Mouse (Mus musculus) stomach, postnatal 0 days (tissue): ENCODE results near the gene Rin1. TPM values are rescaled to one million over a fixed set of nuclear protein-coding genes. Genes with fewer than 3 reads are reported as not detected.

Source experiments
- ATAC-seq: fragments of 200-750 bp; cut with Nextera tagmentation; 2 replicates; pipeline ENCODE4 v1.8.0; 2017; ENCODE audit not compliant: low FRiP score, low TSS enrichment
- DNase-seq: peaks from one replicate; pipeline ENCODE4 v3.0.0-alpha.2; 2016; ENCODE audit warnings: low spot score
- H3K27ac ChIP-seq: fragments of 300-500 bp; sonication (generic); replicated peaks from 2 replicates; pipeline ENCODE4 v1.5.1; 2014; ENCODE audit warnings: mild to moderate bottlenecking, control low read depth
- H3K27me3 ChIP-seq: fragments of 300-500 bp; sonication (generic); 2 replicates; pipeline ENCODE4 v1.6.1; 2014; ENCODE audit warnings: low read length; ENCODE audit not compliant: control insufficient read depth, insufficient read depth
- H3K36me3 ChIP-seq: fragments of 300-500 bp; sonication (generic); 2 replicates; pipeline ENCODE4 v1.6.1; 2014; ENCODE audit warnings: low read length, mixed read lengths; ENCODE audit not compliant: control insufficient read depth, insufficient read depth
- H3K4me1 ChIP-seq: fragments of 300-500 bp; sonication (generic); replicated peaks from 2 replicates; pipeline ENCODE4 v1.6.1; 2014; ENCODE audit warnings: antibody characterized with exemption; ENCODE audit not compliant: control insufficient read depth, insufficient read depth
- H3K4me2 ChIP-seq: fragments of 300-500 bp; sonication (generic); replicated peaks from 2 replicates; pipeline ENCODE4 v1.6.1; 2014; ENCODE audit warnings: low read depth, mild to moderate bottlenecking, control low read depth, moderate library complexity
- H3K4me3 ChIP-seq: fragments of 300-500 bp; sonication (generic); 2 replicates; pipeline ENCODE4 v1.5.1; 2014; ENCODE audit warnings: low read depth, low read length, control low read depth
- H3K9ac ChIP-seq: fragments of 300-500 bp; sonication (generic); 2 replicates; pipeline ENCODE4 v1.6.1; 2014; ENCODE audit warnings: mild to moderate bottlenecking, low read length, control low read depth, mixed read lengths
- H3K9me3 ChIP-seq: fragments of 300-500 bp; sonication (generic); 2 replicates; pipeline ENCODE4 v1.6.1; 2016; ENCODE audit warnings: low read length; ENCODE audit not compliant: control insufficient read depth
- CTCF ChIP-seq: IDR thresholded peaks from 2 replicates; pipeline ENCODE4 v1.5.1; 2016; ENCODE audit warnings: antibody characterized with exemption, low read depth, mild to moderate bottlenecking, moderate library complexity
- EP300 ChIP-seq: optimal IDR thresholded peaks from 2 replicates; pipeline ENCODE3; 2016; ENCODE audit warnings: antibody characterized with exemption
- WGBS: fragments of 180-500 bp; shearing (Covaris S2); extraction: QIAGEN DNeasy Blood & Tissue Kit; methylation state at CpG from one replicate; pipeline ENCODE4 v1.1.7; 2014; 5-methylcytosine and 5-hydroxymethylcytosine counted together
- polyA plus RNA-seq: library from polyadenylated mRNA; unstranded; fragments of >200 nt; fragmentation: Nextera tagmentation; extraction: Ambion mirVana; gene quantifications from 2 replicates; pipeline ENCODE4 v1.2.1, GENCODE M21; 2015

Gene Rin1
- polyA plus RNA-seq, 1 experiment from 2014 or later = 2.6 TPM

DNA sequence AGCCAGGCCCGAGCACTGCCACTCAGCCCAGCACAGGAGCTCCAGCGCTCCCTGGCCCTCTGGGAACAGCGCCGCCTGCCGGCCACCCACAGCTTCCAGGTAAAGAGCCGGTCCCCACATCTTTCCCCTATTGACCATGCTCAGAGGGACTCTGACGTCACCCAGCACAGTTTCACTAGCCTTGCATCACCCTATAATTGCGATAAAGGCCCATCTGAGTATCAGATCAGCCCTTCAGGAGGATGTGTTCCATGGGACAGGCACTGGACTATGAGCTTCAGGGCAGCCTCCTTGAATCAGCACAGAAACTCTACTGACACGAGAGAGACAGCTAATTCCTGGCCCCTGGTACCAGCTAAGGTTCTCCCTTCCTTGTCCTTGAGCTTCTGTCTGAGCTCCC lies 3.6 kb downstream of the Rin1 start:
- 26% methylated on average over 9 of the region's 9 CpGs for WGBS

DNA sequence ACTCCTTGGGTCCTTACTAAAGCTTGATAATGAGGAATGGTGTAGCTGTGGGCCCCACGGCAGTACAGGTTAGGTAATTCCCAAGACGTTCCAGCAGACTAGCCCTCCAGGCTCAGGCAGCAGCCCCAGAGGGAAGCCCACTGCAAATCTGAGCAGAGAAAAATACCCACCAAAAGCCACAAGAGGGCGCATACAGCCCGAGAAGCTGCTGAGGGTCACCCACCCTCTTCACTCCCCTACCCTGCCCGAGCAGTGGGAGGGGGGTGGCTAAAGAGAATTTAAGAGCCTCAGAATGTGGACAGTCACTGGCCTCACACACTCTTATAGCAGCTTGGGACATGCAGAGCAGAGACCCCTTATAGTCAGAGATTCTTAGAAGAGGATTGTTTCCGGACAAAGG lies 6.0 kb downstream of the Rin1 start:
- TF ChIP-seq CTCF = peak; percentile 84
- TF ChIP-seq EP300 = no peak
- no peaks in the 10 kb centered on the region for H3K36me3 ChIP-seq
- H3K4me1 ChIP-seq = peaks cover 10% of the 10 kb centered on the region
- DNase-seq (peak; percentile 46), ATAC-seq (0 out of 2 replicates have a peak, but pooled peaks have one; percentile 22)
- 12% methylated on average over 6 of the region's 6 CpGs for WGBS
- no peaks in the 10 kb centered on the region for H3K9me3 ChIP-seq
- H3K27me3 ChIP-seq = no peaks in the 10 kb centered on the region
- no peak overlapping the region for H3K4me3 ChIP-seq
- H3K9ac ChIP-seq = no peak overlapping the region
- no peak overlapping the region for H3K27ac ChIP-seq
- H3K4me2 ChIP-seq = no peak overlapping the region

More for the DNA sequence above, 3.6 kb downstream of the Rin1 start:
- Histone ChIP-seq H3K27me3 (no peaks in the 10 kb centered on the region), H3K27ac (no peak overlapping the region), H3K4me3 (no peak overlapping the region), H3K4me2 (no peak overlapping the region), H3K9ac (no peak overlapping the region), H3K4me1 (peaks cover 2% of the 10 kb centered on the region), H3K36me3 (no peaks in the 10 kb centered on the region; the same call in 1 of the 2 replicates), H3K9me3 (no peaks in the 10 kb centered on the region)
- DNase-seq (peak; percentile 80), ATAC-seq (peak; percentile 16)
- TF ChIP-seq EP300 (no peak), CTCF (peak; percentile 86)

DNA sequence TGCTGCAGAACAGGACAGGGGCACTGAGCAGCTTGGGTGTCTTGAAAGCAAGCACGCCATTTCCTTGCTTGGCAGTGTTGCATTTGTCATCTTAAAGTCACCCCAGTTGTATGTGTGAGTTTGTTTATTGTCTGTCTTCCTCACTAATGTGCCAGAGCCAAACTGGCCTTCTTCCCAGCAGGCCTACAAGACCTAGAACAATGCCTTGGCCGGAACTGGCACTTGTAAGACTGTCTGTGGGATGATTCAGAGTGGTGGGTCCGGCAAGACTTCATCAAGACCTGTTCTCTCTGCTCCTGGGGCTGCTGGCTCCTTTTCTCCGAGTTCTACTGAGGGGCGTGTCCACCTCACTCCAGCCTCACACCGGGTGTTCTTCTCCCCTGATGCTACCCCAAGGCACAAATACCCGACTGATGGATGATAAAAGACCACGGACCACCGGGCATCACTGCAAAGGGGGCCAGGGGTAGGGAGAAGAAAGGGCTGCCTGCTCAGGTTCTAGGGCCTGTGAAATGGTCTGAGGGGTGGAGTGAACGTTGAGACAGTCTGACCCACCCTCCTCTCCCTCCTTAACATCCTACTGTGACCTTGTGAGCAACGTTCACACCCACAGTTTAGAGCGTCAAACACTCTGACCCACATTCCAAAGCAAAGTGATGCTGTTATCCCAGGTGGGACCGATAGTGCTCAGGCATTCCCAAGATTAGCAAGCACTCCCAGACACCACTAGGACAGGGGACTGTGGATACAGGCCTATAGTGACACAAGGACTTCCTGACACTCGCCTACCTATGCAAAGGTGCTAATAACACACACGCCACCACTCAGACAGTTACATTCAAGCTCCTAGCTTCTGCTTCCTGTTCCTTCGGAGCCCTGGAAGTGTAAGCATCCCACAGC lies 7.8 kb downstream of the Rin1 start:
- no peak overlapping the region; the same call in 1 of the 2 replicates for H3K9ac ChIP-seq
- peak overlapping the region; percentile 85 for H3K27ac ChIP-seq
- 29% methylated on average over 16 of the region's 16 CpGs for WGBS
- no peak overlapping the region for H3K4me2 ChIP-seq
- DNase-seq (no peak), ATAC-seq (0 out of 2 replicates have a peak, but pooled peaks have one; percentile 4)
- TF ChIP-seq EP300 (no peak), CTCF (no peak)
- H3K4me3 ChIP-seq = no peak overlapping the region
- no peaks in the 10 kb centered on the region for H3K27me3 ChIP-seq
- H3K4me1 ChIP-seq = peaks cover 10% of the 10 kb centered on the region
- no peaks in the 10 kb centered on the region for H3K36me3 ChIP-seq
- no peaks in the 10 kb centered on the region for H3K9me3 ChIP-seq

DNA sequence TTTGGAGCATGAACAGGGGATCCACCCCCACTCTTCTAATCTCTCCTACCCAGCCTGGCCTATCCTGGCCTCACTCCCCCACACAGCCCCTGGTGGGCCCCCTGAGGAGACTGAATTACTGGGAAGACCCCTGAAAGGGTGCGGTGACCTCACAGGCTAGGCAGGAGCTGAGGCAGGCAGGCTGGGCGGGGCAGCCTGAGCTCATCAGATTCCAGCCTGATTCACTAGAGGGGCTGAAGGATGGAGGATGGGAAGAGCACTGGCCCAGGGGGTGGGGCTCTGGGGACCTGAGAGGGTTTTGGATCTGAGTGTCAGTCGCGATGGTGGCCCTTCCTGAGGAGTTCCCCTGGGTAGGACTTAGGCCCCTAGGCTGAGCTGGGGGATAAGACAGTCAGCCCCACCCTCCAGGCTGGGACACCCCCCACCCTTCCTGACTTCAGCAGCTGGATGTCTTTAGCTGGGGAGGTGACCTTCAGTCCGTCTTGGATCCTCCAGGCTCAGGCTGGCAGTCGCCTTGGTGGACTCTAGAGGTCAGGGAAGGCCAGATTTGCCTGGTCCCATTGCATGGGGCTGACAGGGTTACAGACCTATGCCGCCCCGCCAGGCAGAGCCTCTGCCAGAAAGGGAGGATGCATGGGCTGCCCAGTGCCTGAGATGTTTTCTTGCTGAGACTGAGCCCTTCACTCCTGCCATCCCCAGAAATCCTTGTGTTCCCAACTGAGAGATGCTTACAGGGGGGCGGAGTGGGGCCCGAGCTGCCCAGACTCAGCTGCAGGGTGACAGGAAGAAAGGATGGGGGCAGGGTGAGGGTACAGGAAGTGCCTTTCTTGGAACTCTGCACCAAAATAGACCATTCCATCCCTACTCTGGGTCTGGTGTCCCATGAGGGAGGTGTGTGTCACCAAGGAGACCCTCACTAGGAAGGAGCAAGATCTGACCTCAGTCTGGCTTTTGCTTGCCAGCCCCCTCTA lies 8.8 kb downstream of the Rin1 start:
- TF ChIP-seq EP300 (no peak), CTCF (peak; percentile 3; the same call in 1 of the 2 replicates)
- peak; percentile 49; the same call in 1 of the 2 replicates for ATAC-seq
- no peak for DNase-seq
- Histone ChIP-seq H3K9ac (no peak overlapping the region), H3K9me3 (no peaks in the 10 kb centered on the region), H3K4me3 (no peak overlapping the region), H3K27ac (peak overlapping the region; percentile 85), H3K4me2 (no peak overlapping the region; the same call in 1 of the 2 replicates), H3K27me3 (no peaks in the 10 kb centered on the region), H3K4me1 (peaks cover 10% of the 10 kb centered on the region), H3K36me3 (no peaks in the 10 kb centered on the region)
- WGBS = 12% methylated on average over 10 of the region's 10 CpGs

DNA sequence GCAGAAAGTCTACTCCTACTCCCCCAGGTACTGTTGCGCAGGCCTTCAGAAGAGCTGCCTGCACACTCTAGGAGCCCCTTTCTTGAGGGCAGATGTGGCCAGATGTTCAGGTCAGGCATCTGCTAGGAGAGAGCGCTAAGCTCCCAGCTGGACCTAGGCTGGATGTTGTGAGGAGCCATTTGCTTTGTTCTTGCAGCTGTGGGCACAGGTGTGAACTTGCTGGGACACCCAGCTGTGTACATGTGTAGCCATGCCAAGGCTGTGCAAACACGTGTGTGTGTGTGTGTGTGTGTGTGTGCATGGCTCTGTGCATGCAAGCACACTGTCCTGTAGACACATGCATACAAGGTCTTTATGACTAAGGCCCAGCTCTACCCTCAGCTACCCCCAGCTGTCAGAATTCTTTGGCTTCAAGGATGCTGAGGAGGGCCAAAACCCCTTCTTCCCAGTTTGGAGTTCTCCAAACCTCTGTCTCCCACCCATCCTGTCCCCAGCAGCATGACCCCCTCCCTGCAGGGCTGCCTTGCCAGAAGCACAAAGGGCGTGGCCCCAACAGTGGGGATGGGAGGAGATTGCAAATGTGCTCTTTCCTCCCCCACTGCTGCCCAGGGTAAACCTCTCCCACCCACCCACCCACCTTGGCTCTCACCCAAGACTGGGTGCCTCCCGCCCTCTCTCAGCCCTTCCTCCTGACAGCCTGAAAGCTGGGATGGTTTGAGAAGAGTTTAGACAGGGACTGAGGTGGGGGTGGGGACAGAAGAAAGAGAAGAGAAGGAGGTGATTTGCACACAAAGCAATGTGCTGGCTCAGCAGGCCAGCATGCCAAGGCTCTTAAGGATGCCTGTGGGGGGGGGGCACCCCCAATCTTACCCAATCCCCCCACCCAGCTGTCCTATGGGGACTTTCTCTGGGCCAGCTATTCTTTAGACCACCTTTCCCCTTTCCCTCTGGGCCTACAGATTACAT lies 10.4 kb downstream of the Rin1 start:
- Histone ChIP-seq H3K4me1 (peaks cover 10% of the 10 kb centered on the region), H3K27ac (peak overlapping the region; percentile 85), H3K27me3 (no peaks in the 10 kb centered on the region), H3K9me3 (no peaks in the 10 kb centered on the region), H3K4me3 (no peak overlapping the region), H3K9ac (no peak overlapping the region), H3K4me2 (no peak overlapping the region), H3K36me3 (no peaks in the 10 kb centered on the region)
- DNase-seq = no peak
- WGBS = 34% methylated on average over 5 of the region's 5 CpGs
- TF ChIP-seq EP300 (no peak), CTCF (no peak)
- peak; percentile 26 for ATAC-seq
